ENCODE assay signal across 8 mouse cellular contexts in the genomic region with DNA sequence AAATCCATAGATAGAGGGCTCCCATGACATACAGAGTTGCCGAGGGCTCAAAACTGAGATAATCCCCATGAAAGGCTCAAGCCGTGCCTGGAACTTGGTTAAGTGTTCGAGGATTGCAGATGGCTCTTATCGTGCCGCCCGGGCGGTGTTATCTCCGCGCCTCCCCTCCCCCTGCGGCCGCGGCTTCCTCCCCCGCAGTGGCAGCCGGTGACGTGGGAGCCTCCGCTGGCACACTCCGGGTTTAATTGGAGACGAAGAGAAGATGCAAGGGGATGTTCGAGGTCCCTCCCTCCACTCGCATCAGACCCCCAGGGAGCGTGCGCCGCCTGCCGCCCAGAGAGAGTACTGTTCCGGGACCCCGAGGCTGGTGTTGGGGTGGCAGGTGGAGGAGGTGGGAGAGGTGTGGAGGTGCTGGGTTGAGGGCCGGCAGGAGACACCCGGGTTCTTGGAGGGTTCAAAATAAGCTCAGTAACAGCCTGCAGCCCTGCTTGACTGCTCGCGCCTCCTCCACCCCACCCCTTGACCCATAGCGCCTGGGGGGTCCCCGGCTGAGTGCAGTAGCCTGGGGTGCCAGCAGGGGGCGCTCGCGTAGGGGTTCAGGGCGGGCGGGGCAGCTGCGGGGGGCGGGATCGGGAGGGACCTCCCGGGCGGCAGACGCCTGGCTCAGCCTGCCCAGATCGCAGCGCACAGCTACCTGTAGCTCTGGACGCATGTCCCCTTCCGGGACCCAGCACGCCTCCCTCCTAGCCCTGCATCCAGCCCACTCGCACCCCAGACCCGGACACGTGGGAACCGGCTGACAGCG. TPM values are rescaled to one million over a fixed set of nuclear protein-coding genes. Genes with fewer than 3 reads are reported as not detected.
DNase-seq lines count a peak whose midpoint lies in the region; ATAC-seq and TF ChIP-seq lines count a peak whose summit lies in the region.

A gene (plus strand): TSS at position 244 of the 805 bp plus-strand sequence.

- in situ Hi-C loops in CH12.LX (cut with MboI; ENCODE audit: low pct_ligation_motif_present, low pct_unique_long_range_greater_than_20kb, low sequenced_read_pairs) = no loop called here

- ATAC-seq in embryonic facial prominence, embryonic 12.5 days (ENCODE audit: insufficient number of reproducible peaks, insufficient read depth, low FRiP score, low TSS enrichment) = peak; percentile 30; the same call in 1 of the 2 replicates
- ATAC-seq in neural tube, embryonic 13.5 days (ENCODE audit: low read depth) = peak; percentile 61; the same call in 1 of the 2 replicates

- intact Hi-C loops in heart, postnatal 14 days (cut with DNase I) = loop anchor here (2.0 kb wide), 1 partner anchor 28 kb away; no protein-coding TSS in a partner anchor

- peak within 1 kb of the TSS; percentile 36 for H3K27ac ChIP-seq in CH12.LX (ENCODE audit: insufficient read depth, low read depth)
- H3K27ac ChIP-seq in embryonic facial prominence, embryonic 12.5 days = no peak within 1 kb of the TSS
- H3K27ac ChIP-seq in layer of hippocampus, adult 2 months = peak within 1 kb of the TSS; percentile 86
- no peak within 1 kb of the TSS for H3K27ac ChIP-seq in neural tube, embryonic 13.5 days (replicated peaks)

- H3K9ac ChIP-seq in CH12.LX (ENCODE audit: insufficient read depth, low read depth) = peak within 1 kb of the TSS; percentile 75
- H3K9ac ChIP-seq in embryonic facial prominence, embryonic 12.5 days = no peak within 1 kb of the TSS
- 0 out of 2 replicates have a peak within 1 kb of the TSS, but pooled peaks have one; percentile 31 for H3K9ac ChIP-seq in neural tube, embryonic 13.5 days

- H3K4me2 ChIP-seq in CH12.LX (ENCODE audit: insufficient read depth, low read depth, poor library complexity, severe bottlenecking) = peak within 1 kb of the TSS; percentile 82
- peak within 1 kb of the TSS; percentile 45 for H3K4me2 ChIP-seq in embryonic facial prominence, embryonic 12.5 days (replicated peaks)
- H3K4me2 ChIP-seq in neural tube, embryonic 13.5 days = peak within 1 kb of the TSS; percentile 46

- peak; percentile 28 to 88 for TF ChIP-seq CTCF in CH12.LX (conservative IDR thresholded peaks at IDR 0.05 in 1 of 2, IDR thresholded peaks at IDR 0.05 in 1 of 2; ENCODE audit: low read depth in 2 of 2, low read length in 2 of 2)
- TF ChIP-seq CTCF in layer of hippocampus, adult 2 months (conservative IDR thresholded peaks at IDR 0.05) = peak; percentile 73

- no peaks in the 10 kb centered on the region for H3K9me3 ChIP-seq in CH12.LX (replicated peaks; ENCODE audit: low read length)
- no peaks in the 10 kb centered on the region for H3K9me3 ChIP-seq in embryonic facial prominence, embryonic 12.5 days
- H3K9me3 ChIP-seq in neural tube, embryonic 13.5 days = no peaks in the 10 kb centered on the region

- dilution Hi-C loops in CH12.LX (cut with MboI; ENCODE audit: extremely low pct_ligation_motif_present, extremely low pct_unique_long_range_greater_than_20kb, low sequenced_read_pairs) = no loop called here

- peak; percentile 52 for TF ChIP-seq POLR2A in CH12.LX (IDR thresholded peaks at IDR 0.05; ENCODE audit: low read depth, low read length)

- peak within 1 kb of the TSS; percentile 83 to 93 (median 88) for H3K4me3 ChIP-seq in CH12.LX (replicated peaks in 1 of 3; ENCODE audit: low read depth in 2 of 3, low read length in 2 of 3, poor library complexity in 1 of 3)
- H3K4me3 ChIP-seq in embryonic facial prominence, embryonic 12.5 days = peak within 1 kb of the TSS; percentile 26
- H3K4me3 ChIP-seq in layer of hippocampus, adult 2 months = peak within 1 kb of the TSS; percentile 71
- peak within 1 kb of the TSS; percentile 19 for H3K4me3 ChIP-seq in neural tube, embryonic 13.5 days

- H3K36me3 ChIP-seq in CH12.LX (replicated peaks in 1 of 2; ENCODE audit: control insufficient read depth in 1 of 2, insufficient read depth in 1 of 2, low read length in 1 of 2) = peaks cover 0 to 13% of the 10 kb centered on the region in 2 experiments
- no peaks in the 10 kb centered on the region for H3K36me3 ChIP-seq in embryonic facial prominence, embryonic 12.5 days
- no peaks in the 10 kb centered on the region for H3K36me3 ChIP-seq in neural tube, embryonic 13.5 days

- no peaks in the 10 kb centered on the region for H3K79me2 ChIP-seq in CH12.LX (replicated peaks; ENCODE audit: control insufficient read depth, extremely low read depth, insufficient read depth, poor library complexity, severe bottlenecking)

- H3K27me3 ChIP-seq in CH12.LX (replicated peaks) = no peaks in the 10 kb centered on the region
- peaks cover 62% of the 10 kb centered on the region for H3K27me3 ChIP-seq in embryonic facial prominence, embryonic 12.5 days
- peaks cover 71% of the 10 kb centered on the region for H3K27me3 ChIP-seq in neural tube, embryonic 13.5 days

- WGBS in embryonic facial prominence, embryonic 12.5 days = 2% methylated on average over 53 of the region's 53 CpGs
- WGBS in neural tube, embryonic 13.5 days = 2% methylated on average over 47 of the region's 53 CpGs

- no peak for TF ChIP-seq EP300 in CH12.LX (IDR thresholded peaks at IDR 0.05; ENCODE audit: low read length)

- DNase-seq in CH12.LX (ENCODE audit: extremely low read depth) = peak; percentile 90
- peak; percentile 87 for DNase-seq in adrenal gland, postnatal 14 days
- DNase-seq in heart, postnatal 14 days = peak; percentile 41 to 55
- DNase-seq in layer of hippocampus, adult 2 months (ENCODE audit: low spot score in 2 of 2) = peak; percentile 81 to 90
- peak; percentile 21 to 34 for DNase-seq in lung, adult 18-20 months
- peak; percentile 88 for DNase-seq in testis, postnatal 10 days (ENCODE audit: low spot score)

- peak; percentile 57 for TF ChIP-seq RAD21 in CH12.LX (IDR thresholded peaks at IDR 0.05; ENCODE audit: low read depth, low read length)

- peaks cover 31 to 65% of the 10 kb centered on the region in 2 experiments for H3K4me1 ChIP-seq in CH12.LX (ENCODE audit: control insufficient read depth in 1 of 2, insufficient read depth in 2 of 2)
- peaks cover 9% of the 10 kb centered on the region for H3K4me1 ChIP-seq in embryonic facial prominence, embryonic 12.5 days
- peaks cover 11% of the 10 kb centered on the region for H3K4me1 ChIP-seq in neural tube, embryonic 13.5 days (replicated peaks)

TF ChIP-seq in CH12.LX, 34 proteins besides CTCF, POLR2A, EP300 and RAD21:
- TF ChIP-seq KAT2A (IDR thresholded peaks at IDR 0.05; ENCODE audit: insufficient replicate concordance, low read length) (no peak), TCF12 (IDR thresholded peaks at IDR 0.05; ENCODE audit: low read depth, low read length) (peak; percentile 52), MAZ (IDR thresholded peaks at IDR 0.05; ENCODE audit: low read depth, low read length) (peak; percentile 85; the same call in 1 of the 2 replicates), NELFE (IDR thresholded peaks at IDR 0.05; ENCODE audit: low read depth, low read length) (0 out of 2 replicates have a peak, but pooled peaks have one; percentile 29), UBTF (IDR thresholded peaks at IDR 0.05; ENCODE audit: low read depth, low read length) (no peak), SMC3 (IDR thresholded peaks at IDR 0.05; ENCODE audit: low read depth, low read length) (peak; percentile 83), POLR2AphosphoS2 (IDR thresholded peaks at IDR 0.05; ENCODE audit: low read depth, low read length) (no peak), MAX (IDR thresholded peaks at IDR 0.05; ENCODE audit: low read length) (peak; percentile 61; the same call in 1 of the 2 replicates), PAX5 (IDR thresholded peaks at IDR 0.05; ENCODE audit: low read length) (no peak), ZKSCAN1 (IDR thresholded peaks at IDR 0.05; ENCODE audit: borderline replicate concordance, low read depth, low read length) (no peak), IRF4 (IDR thresholded peaks at IDR 0.05; ENCODE audit: low read depth, low read length) (0 out of 2 replicates have a peak, but pooled peaks have one; percentile 27), ELF1 (IDR thresholded peaks at IDR 0.05; ENCODE audit: low read depth, low read length) (peak; percentile 46; the same call in 1 of the 2 replicates), BHLHE40 (IDR thresholded peaks at IDR 0.05; ENCODE audit: low read depth, low read length) (peak; percentile 26; the same call in 1 of the 2 replicates), SIN3A (IDR thresholded peaks at IDR 0.05; ENCODE audit: low read length) (peak; percentile 14; the same call in 1 of the 2 replicates), NRF1 (IDR thresholded peaks at IDR 0.05; ENCODE audit: low read depth, low read length) (peak; percentile 46; the same call in 1 of the 2 replicates), CHD2 (IDR thresholded peaks at IDR 0.05; ENCODE audit: low read length) (peak; percentile 82), USF2 (conservative IDR thresholded peaks at IDR 0.05; ENCODE audit: low read depth, low read length) (no peak), USF1 (IDR thresholded peaks at IDR 0.05; ENCODE audit: low read depth, low read length) (no peak), MEF2A (IDR thresholded peaks at IDR 0.05; ENCODE audit: borderline replicate concordance, low read depth, low read length) (peak; percentile 70), MAFK (IDR thresholded peaks at IDR 0.05; ENCODE audit: insufficient replicate concordance, low read length) (0 out of 2 replicates have a peak, but pooled peaks have one; percentile 25), ETS1 (conservative IDR thresholded peaks at IDR 0.05; ENCODE audit: low read depth, low read length) (0 out of 2 replicates have a peak, but pooled peaks have one; percentile 10)
TF ChIP-seq in CH12.LX: peak in this region for 14.

RNA-seq across cellular contexts. Expression of the gene that starts here (rescaled TPM):
- 15.6 and 17.7 TPM in 2 replicates for total RNA-seq in CH12.LX (2012; rRNA removed)
- total RNA-seq in CH12.LX (2014; rRNA removed) = 11.7 TPM in 2 replicates
- 19.6 and 21.4 TPM in 2 replicates for polyA plus RNA-seq in CH12.LX (2012; ENCODE audit: insufficient read length, low read depth)
- 8.3 and 13.1 TPM in 2 replicates for total RNA-seq in adrenal gland, postnatal 14 days (2021)
- 0.18 and 0.26 TPM in 2 replicates for polyA plus RNA-seq in embryonic facial prominence, embryonic 12.5 days (2016; fragmentation: Nextera tagmentation; extraction: Ambion mirVana)
- under 1 TPM in 1 of 2 experiments, not detected in 1; 0.59 TPM for total RNA-seq in heart, postnatal 14 days (2021)
- total RNA-seq in layer of hippocampus, adult 2 months (2021) = 10 to 100 TPM; 91.9 to 96.6 TPM
- polyA plus RNA-seq in neural tube, embryonic 13.5 days (2015; fragmentation: Nextera tagmentation; extraction: Ambion mirVana) = 0.31 TPM in 1 of 2 replicates, not detected in the other

Comparison
In these comparisons a context has a peak if more than half of its experiments do, and no peak if none do; other contexts are left out.
1. RNA of the gene that starts here (polyA plus RNA-seq): 19.6 to 21.4 TPM in CH12.LX; 0.31 TPM in neural tube, embryonic 13.5 days and 0.18 to 0.26 TPM in embryonic facial prominence, embryonic 12.5 days; every median in the first group is over 10 times any median in the second.
2. Peak in ATAC-seq, H3K4me3 ChIP-seq and H3K4me2 ChIP-seq in embryonic facial prominence, embryonic 12.5 days; RNA of the gene not detected or under 1 TPM.
3. Peak in DNase-seq in heart, postnatal 14 days; RNA of the gene not detected or under 1 TPM.
4. Peak in ATAC-seq, H3K4me3 ChIP-seq, H3K9ac ChIP-seq and H3K4me2 ChIP-seq in neural tube, embryonic 13.5 days; RNA of the gene not detected or under 1 TPM.
5. DNase-seq: peak in every context shown above with its lines; median percentile 90 in CH12.LX; 88 in testis, postnatal 10 days; 87 in adrenal gland, postnatal 14 days; 86 in layer of hippocampus, adult 2 months; 48 in heart, postnatal 14 days; 28 in lung, adult 18-20 months.
6. H3K27ac ChIP-seq: peak in CH12.LX (single experiment) and layer of hippocampus, adult 2 months (single experiment); none in embryonic facial prominence, embryonic 12.5 days (single experiment) and neural tube, embryonic 13.5 days (single experiment).
7. H3K4me3 ChIP-seq: peak in every context shown above with its lines; median percentile 88 in CH12.LX; 71 in layer of hippocampus, adult 2 months; 26 in embryonic facial prominence, embryonic 12.5 days; 19 in neural tube, embryonic 13.5 days.
8. Peak in every context shown above with its lines, with median percentiles within 50 percentile points of each other: H3K4me2 ChIP-seq.